Mouse (Mus musculus): ENCODE measurements around the gene Gal3st2. TPM values are rescaled to one million over a fixed set of nuclear protein-coding genes. Genes with fewer than 3 reads are reported as not detected.

Gene Gal3st2
- polyA plus RNA-seq, 1 experiment from 2014 or later = 0.13 TPM

Other genes starting within 250 kb of the Gal3st2 start
- gene Stk25, start 202.6 kb upstream of the Gal3st2 start, polyA plus RNA-seq (2015; fragmentation: Nextera tagmentation; extraction: Ambion mirVana) = 164 and 171 TPM in 2 replicates
- 44.7 and 53.0 TPM in 2 replicates for gene Bok, start 175.6 kb upstream of the Gal3st2 start, polyA plus RNA-seq (2015; fragmentation: Nextera tagmentation; extraction: Ambion mirVana)
- gene Atg4b, start 109.8 kb upstream of the Gal3st2 start, polyA plus RNA-seq (2015; fragmentation: Nextera tagmentation; extraction: Ambion mirVana) = 64.9 and 69.1 TPM in 2 replicates
- gene Thap4, start 106.4 kb upstream of the Gal3st2 start, polyA plus RNA-seq (2015; fragmentation: Nextera tagmentation; extraction: Ambion mirVana) = 85.9 and 88.1 TPM in 2 replicates
- gene Dtymk, start 59.4 kb upstream of the Gal3st2 start, polyA plus RNA-seq (2015; fragmentation: Nextera tagmentation; extraction: Ambion mirVana) = 176 and 191 TPM in 2 replicates
- 15.9 TPM in 2 replicates for gene Ing5, start 57.3 kb upstream of the Gal3st2 start, polyA plus RNA-seq (2015; fragmentation: Nextera tagmentation; extraction: Ambion mirVana)
- 15.8 and 16.9 TPM in 2 replicates for gene D2hgdh, start 36.4 kb upstream of the Gal3st2 start, polyA plus RNA-seq (2015; fragmentation: Nextera tagmentation; extraction: Ambion mirVana)
- gene Gal3st2b, start 57.0 kb downstream of the Gal3st2 start, polyA plus RNA-seq (2015; fragmentation: Nextera tagmentation; extraction: Ambion mirVana) = 0.06 and 0.27 TPM in 2 replicates
- gene Gal3st2c, start 129.2 kb downstream of the Gal3st2 start, polyA plus RNA-seq (2015; fragmentation: Nextera tagmentation; extraction: Ambion mirVana) = 0.01 TPM in 1 of 2 replicates, not detected in the other
- gene Neu4, start 159.1 kb downstream of the Gal3st2 start, polyA plus RNA-seq (2015; fragmentation: Nextera tagmentation; extraction: Ambion mirVana) = not detected in 2 replicates
- gene Pdcd1, start 191.2 kb downstream of the Gal3st2 start, polyA plus RNA-seq (2015; fragmentation: Nextera tagmentation; extraction: Ambion mirVana) = 0.51 and 0.72 TPM in 2 replicates